Mouse (Mus musculus): ENCODE measurements around the gene Cnmd. TPM values are rescaled to one million over a fixed set of nuclear protein-coding genes. Genes with fewer than 3 reads are reported as not detected.

The Cnmd gene
- polyA plus RNA-seq, 1 experiment from 2014 or later, result 9.4 TPM

DNA sequence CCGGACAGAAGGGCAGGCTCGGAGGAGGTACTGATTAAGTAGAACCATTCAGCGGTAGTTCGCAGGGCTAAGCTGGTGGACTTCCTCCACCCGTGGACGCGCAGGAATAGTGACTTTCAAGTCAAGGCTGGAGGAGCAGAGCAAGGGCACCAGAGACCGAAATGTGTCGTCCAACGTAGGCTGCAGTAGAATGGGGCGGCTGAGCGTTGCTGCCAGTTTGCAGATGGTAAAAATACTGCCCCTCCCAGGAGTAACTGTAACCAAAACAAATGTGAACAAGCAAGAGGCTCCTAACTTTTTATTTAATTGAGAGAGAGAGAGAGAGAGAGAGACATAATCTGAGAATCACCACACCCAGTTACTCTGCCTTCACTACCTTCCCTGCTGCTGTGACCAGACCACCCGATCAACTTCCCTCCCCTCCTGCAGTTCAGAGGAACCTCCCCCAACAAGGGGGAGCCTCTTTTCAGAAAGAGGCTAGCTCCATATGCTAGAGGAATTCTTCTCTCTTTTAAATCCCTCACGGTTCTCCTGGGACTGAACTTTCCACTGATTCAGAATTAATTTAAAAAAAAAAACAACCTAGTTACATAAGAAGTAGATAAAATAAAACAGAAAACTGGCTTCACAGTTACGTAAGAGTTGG lies 15.3 kb upstream of the Cnmd start:
- H3K9ac ChIP-seq (ENCODE audit: low read length), result no peak overlapping the region
- H3K4me2 ChIP-seq (ENCODE audit: low read depth, low read length), result peak overlapping the region; percentile 32
- 43% methylated on average over 15 of the region's 15 CpGs for WGBS
- H3K4me1 ChIP-seq (replicated peaks; ENCODE audit: control insufficient read depth, insufficient read depth, low read length), result peaks cover 7% of the 10 kb centered on the region
- H3K36me3 ChIP-seq (ENCODE audit: control insufficient read depth, insufficient read depth, low read length), result no peaks in the 10 kb centered on the region
- no peaks in the 10 kb centered on the region for H3K27me3 ChIP-seq (ENCODE audit: control insufficient read depth, insufficient read depth, low read depth, low read length)
- ATAC-seq (ENCODE audit: low read depth), result no peak
- no peaks in the 10 kb centered on the region for H3K9me3 ChIP-seq (ENCODE audit: control insufficient read depth, low read length)
- no peak overlapping the region for H3K4me3 ChIP-seq (ENCODE audit: low read length)
- H3K27ac ChIP-seq (ENCODE audit: low read length), result no peak overlapping the region

DNA sequence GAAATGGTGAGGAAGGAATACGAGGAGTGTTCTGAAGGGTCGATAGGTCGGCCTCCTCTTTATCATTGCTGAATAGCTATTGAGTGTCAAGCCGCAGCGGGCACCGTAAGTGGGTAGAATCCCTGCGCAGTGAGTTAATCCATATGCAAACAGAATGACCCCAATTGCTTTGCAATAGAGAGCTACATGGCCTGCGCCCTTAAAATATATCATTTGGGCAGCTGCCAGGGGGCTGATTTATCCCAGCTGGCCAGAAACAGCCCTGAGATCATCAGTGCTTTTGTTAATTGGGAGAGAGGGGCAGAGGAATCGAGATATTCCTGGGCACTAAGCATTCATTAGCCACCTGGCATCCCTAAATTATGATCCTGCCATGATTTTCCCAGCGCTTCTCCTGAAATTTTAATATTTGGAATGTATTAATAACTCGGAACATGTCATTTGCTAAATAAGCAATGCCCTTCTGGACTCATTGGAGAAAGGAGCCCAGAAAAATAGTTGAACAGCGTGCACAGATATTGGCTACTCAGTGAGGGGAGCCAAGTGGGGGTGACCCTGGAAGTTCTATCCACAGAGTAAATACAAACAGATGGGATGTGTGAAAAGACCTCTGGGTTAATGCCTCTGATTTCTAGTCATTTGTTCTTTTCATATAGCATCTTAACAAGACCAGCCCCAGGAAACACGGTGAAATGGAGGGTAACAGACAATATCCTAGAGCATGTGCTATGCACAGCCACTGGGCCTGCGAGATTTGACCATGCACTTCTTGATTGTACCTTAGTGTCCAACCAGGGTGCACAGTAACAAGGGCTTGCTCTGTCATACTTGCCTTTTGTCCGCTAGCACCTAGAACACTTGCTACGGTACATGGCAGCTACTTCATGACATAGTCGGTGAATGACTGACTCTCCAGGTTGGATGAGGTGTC lies 11.4 kb upstream of the Cnmd start:
- H3K9ac ChIP-seq (ENCODE audit: low read length), result no peak overlapping the region
- H3K4me3 ChIP-seq (ENCODE audit: low read length), result no peak overlapping the region
- no peaks in the 10 kb centered on the region for H3K36me3 ChIP-seq (ENCODE audit: control insufficient read depth, insufficient read depth, low read length)
- H3K27me3 ChIP-seq (ENCODE audit: control insufficient read depth, insufficient read depth, low read depth, low read length), result no peaks in the 10 kb centered on the region
- H3K4me2 ChIP-seq (ENCODE audit: low read depth, low read length), result no peak overlapping the region
- peaks cover 7% of the 10 kb centered on the region for H3K4me1 ChIP-seq (replicated peaks; ENCODE audit: control insufficient read depth, insufficient read depth, low read length)
- no peak overlapping the region for H3K27ac ChIP-seq (ENCODE audit: low read length)
- H3K9me3 ChIP-seq (ENCODE audit: control insufficient read depth, low read length), result no peaks in the 10 kb centered on the region
- 59% methylated on average over 17 of the region's 17 CpGs for WGBS
- no peak for ATAC-seq (ENCODE audit: low read depth)

DNA sequence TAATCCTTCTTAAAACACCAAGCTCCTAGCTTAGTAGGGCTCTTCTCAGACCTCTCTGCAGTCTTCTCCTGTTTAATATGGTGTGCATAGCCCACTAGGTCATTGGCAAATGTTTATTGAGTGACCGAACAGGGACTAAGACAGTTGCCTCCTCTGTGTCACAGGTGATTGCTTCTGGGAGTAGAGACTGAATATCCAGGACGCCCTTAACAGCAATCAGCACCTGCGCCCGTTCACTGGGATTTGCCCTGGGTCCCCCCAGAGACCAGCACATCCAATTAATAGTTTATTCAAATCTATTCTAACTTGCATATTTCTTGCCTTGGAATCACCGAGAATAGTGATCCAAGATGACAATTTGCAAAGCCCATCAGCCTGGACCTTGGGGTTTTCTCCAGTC lies 10.6 kb upstream of the Cnmd start:
- no peak overlapping the region for H3K9ac ChIP-seq (ENCODE audit: low read length)
- H3K4me1 ChIP-seq (replicated peaks; ENCODE audit: control insufficient read depth, insufficient read depth, low read length), result peaks cover 7% of the 10 kb centered on the region
- H3K27me3 ChIP-seq (ENCODE audit: control insufficient read depth, insufficient read depth, low read depth, low read length), result no peaks in the 10 kb centered on the region
- H3K36me3 ChIP-seq (ENCODE audit: control insufficient read depth, insufficient read depth, low read length), result no peaks in the 10 kb centered on the region
- H3K4me3 ChIP-seq (ENCODE audit: low read length), result no peak overlapping the region
- H3K9me3 ChIP-seq (ENCODE audit: control insufficient read depth, low read length), result no peaks in the 10 kb centered on the region
- WGBS, result 81% methylated on average over 5 of the region's 5 CpGs
- no peak for ATAC-seq (ENCODE audit: low read depth)
- no peak overlapping the region for H3K4me2 ChIP-seq (ENCODE audit: low read depth, low read length)
- H3K27ac ChIP-seq (ENCODE audit: low read length), result no peak overlapping the region

DNA sequence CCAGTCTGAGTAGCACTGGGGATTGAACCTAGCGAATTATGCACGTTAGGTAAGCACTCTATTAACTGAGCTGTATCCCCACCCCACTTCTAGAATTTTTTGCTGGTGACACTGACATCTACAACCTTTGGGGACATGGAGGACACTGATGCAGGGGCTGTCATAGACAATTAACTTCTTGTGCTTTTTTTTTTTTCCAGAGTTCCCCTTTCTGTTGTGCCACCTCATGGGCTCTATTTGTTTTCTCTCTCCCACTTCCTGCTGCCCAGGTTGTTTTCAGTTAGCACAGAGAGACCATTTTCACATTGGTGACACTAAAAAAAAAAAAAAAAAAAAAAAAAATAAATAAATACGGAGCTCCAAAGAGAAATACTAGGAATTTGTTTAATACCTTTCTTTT lies 9.0 kb upstream of the Cnmd start:
- ATAC-seq (ENCODE audit: low read depth), result no peak
- Histone ChIP-seq H3K4me1 (replicated peaks; ENCODE audit: control insufficient read depth, insufficient read depth, low read length) (no peaks in the 10 kb centered on the region), H3K27ac (ENCODE audit: low read length) (no peak overlapping the region), H3K36me3 (ENCODE audit: control insufficient read depth, insufficient read depth, low read length) (no peaks in the 10 kb centered on the region), H3K4me3 (ENCODE audit: low read length) (no peak overlapping the region), H3K9me3 (ENCODE audit: control insufficient read depth, low read length) (no peaks in the 10 kb centered on the region), H3K27me3 (ENCODE audit: control insufficient read depth, insufficient read depth, low read depth, low read length) (no peaks in the 10 kb centered on the region), H3K4me2 (ENCODE audit: low read depth, low read length) (no peak overlapping the region), H3K9ac (ENCODE audit: low read length) (no peak overlapping the region)
- WGBS, result 73% methylated on average over 3 of the region's 3 CpGs

DNA sequence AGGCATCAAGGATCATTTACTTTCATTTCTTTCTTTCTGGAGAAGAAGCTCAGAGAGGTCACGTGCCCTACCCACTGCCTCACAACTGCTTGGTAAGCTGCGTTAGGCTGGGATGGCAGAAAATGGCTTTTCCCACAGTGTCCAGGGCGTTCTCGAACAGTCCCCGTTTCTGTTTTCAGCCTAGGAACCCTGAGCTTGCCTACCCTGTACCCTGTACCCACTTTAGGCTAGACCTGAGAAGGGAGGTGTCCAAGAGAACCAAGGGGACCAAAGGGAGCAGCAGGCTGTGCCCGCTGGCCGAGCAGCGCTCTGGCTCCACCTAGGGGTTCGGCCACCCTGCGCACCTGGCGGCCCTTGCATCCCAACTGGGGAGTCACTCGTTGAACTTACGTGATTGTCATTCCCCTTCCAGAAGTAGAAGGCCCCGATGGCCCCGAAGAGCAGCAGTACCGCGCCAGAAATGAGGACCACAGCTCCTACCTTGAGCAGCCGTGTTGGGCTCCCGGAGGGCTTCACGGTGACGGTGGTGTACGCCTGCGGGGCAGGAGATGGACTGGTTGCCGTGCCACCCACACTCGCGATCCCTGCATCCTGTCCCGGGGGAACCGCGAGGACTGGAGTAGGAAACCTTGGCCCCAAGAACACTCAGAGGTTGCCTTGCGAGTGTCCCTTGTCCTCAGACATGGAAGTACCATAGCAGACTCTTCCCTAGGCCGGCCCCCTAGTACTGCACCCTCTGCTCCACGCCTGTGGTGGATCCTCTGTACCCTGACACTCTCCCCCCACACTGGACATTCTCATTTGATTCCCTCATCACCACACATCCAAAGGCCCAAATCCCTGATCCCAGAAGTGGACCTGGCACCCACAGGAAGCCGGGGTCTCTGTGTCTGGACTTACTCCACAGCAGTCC lies 709 bp downstream of the Cnmd start:
- peak overlapping the region; percentile 44 for H3K4me3 ChIP-seq (ENCODE audit: low read length)
- peak overlapping the region; percentile 79 for H3K27ac ChIP-seq (ENCODE audit: low read length)
- H3K4me2 ChIP-seq (ENCODE audit: low read depth, low read length), result peak overlapping the region; percentile 54
- no peaks in the 10 kb centered on the region for H3K9me3 ChIP-seq (ENCODE audit: control insufficient read depth, low read length)
- peak; percentile 90 for ATAC-seq (ENCODE audit: low read depth)
- peak overlapping the region; percentile 52 for H3K9ac ChIP-seq (ENCODE audit: low read length)
- 13% methylated on average over 33 of the region's 33 CpGs for WGBS
- no peaks in the 10 kb centered on the region for H3K36me3 ChIP-seq (ENCODE audit: control insufficient read depth, insufficient read depth, low read length)
- peaks cover 2% of the 10 kb centered on the region for H3K27me3 ChIP-seq (ENCODE audit: control insufficient read depth, insufficient read depth, low read depth, low read length)
- H3K4me1 ChIP-seq (replicated peaks; ENCODE audit: control insufficient read depth, insufficient read depth, low read length), result no peaks in the 10 kb centered on the region; the same call in 1 of the 2 replicates

DNA sequence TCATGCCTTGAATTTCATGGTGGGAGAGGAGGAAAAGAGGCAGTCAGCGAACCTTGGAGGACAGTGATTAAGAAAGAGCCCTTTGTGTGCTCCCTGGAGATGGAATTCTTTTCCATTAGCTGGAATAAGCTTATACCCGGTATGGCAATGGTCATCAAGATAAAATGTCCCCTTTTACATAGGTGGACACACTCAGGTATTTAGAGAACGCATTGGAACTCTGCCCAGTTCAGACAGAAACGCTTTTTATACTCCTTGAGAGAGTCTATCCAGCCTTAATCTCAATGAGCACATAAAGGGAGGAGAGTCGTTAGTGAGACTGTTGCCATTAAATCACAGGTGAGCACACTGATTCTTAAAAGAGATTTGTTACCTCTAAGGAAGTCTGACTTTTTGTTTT lies 1.5 kb downstream of the Cnmd start:
- Histone ChIP-seq H3K27me3 (ENCODE audit: control insufficient read depth, insufficient read depth, low read depth, low read length) (peaks cover 2% of the 10 kb centered on the region), H3K9ac (ENCODE audit: low read length) (no peak overlapping the region), H3K36me3 (ENCODE audit: control insufficient read depth, insufficient read depth, low read length) (no peaks in the 10 kb centered on the region), H3K4me1 (replicated peaks; ENCODE audit: control insufficient read depth, insufficient read depth, low read length) (no peaks in the 10 kb centered on the region; the same call in 1 of the 2 replicates), H3K4me2 (ENCODE audit: low read depth, low read length) (peak overlapping the region; percentile 54), H3K4me3 (ENCODE audit: low read length) (no peak overlapping the region), H3K9me3 (ENCODE audit: control insufficient read depth, low read length) (no peaks in the 10 kb centered on the region), H3K27ac (ENCODE audit: low read length) (peak overlapping the region; percentile 79; the same call in 1 of the 2 replicates)
- 43% methylated on average over 5 of the region's 5 CpGs for WGBS
- peak; percentile 79 for ATAC-seq (ENCODE audit: low read depth)

DNA sequence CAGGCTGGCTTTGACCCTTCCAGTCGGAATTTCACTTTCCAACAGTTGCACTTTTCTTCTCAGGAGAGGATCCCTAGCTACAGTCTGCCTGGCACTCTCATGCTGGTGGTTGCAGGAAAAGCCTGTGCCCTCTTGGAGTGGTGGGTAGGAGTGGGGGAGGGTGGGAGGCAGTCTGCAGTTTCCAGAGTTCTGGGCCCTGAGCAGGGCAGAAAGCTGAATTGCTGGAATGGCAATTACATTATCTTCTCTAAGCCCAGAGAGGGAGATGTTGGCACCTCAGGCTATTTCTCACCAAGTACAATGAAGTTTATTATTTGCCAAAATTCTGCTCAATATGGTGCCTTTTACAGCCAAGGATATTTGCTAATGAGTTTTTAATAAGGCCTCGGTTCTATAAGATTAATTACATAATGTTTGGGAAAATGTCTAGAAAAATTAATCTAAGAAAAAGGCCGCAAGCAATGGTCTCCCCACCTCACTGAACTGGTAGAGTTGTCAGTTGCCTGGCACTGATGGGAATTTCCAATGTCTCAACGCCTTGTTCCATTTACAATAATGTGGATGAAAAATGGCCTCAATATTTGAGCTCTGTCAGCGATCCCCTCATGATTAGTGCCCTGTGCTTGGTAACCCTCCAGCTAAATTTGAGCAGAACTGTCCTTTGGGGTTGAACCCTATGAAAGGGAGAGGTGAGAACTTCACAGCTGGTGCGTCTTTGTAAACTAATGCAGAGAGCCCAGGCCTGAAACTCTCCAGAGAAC lies 3.0 kb downstream of the Cnmd start:
- Histone ChIP-seq H3K36me3 (ENCODE audit: control insufficient read depth, insufficient read depth, low read length) (no peaks in the 10 kb centered on the region), H3K27ac (ENCODE audit: low read length) (no peak overlapping the region), H3K4me2 (ENCODE audit: low read depth, low read length) (no peak overlapping the region), H3K9ac (ENCODE audit: low read length) (no peak overlapping the region), H3K27me3 (ENCODE audit: control insufficient read depth, insufficient read depth, low read depth, low read length) (peaks cover 2% of the 10 kb centered on the region), H3K4me3 (ENCODE audit: low read length) (no peak overlapping the region), H3K4me1 (replicated peaks; ENCODE audit: control insufficient read depth, insufficient read depth, low read length) (no peaks in the 10 kb centered on the region; the same call in 1 of the 2 replicates), H3K9me3 (ENCODE audit: control insufficient read depth, low read length) (no peaks in the 10 kb centered on the region)
- WGBS, result 73% methylated on average over 6 of the region's 6 CpGs
- ATAC-seq (ENCODE audit: low read depth), result no peak

DNA sequence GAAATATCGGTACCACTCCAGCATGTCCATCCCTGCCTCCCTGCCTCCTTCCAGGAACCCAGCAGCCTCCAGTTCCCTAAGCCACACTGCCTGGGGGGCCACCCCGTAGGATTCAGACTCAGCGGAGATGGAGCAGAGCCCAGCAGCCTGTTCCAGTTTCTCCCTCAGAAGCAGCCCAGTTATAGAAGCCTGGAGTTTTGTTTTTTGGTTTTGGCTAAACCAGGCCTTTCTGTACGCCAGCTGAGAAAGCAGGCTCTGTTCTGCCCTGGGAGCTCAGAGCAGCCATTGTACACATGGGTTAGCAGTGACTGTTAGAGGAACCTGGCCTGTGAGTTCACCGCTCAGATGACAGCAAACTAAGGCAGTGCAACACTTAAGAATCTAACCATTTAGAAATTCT lies 3.7 kb downstream of the Cnmd start:
- no peaks in the 10 kb centered on the region for H3K36me3 ChIP-seq (ENCODE audit: control insufficient read depth, insufficient read depth, low read length)
- H3K4me1 ChIP-seq (replicated peaks; ENCODE audit: control insufficient read depth, insufficient read depth, low read length), result no peaks in the 10 kb centered on the region; the same call in none of the 2 replicates
- H3K27me3 ChIP-seq (ENCODE audit: control insufficient read depth, insufficient read depth, low read depth, low read length), result peaks cover 2% of the 10 kb centered on the region
- no peak overlapping the region for H3K4me2 ChIP-seq (ENCODE audit: low read depth, low read length)
- ATAC-seq (ENCODE audit: low read depth), result no peak
- H3K4me3 ChIP-seq (ENCODE audit: low read length), result no peak overlapping the region
- H3K9me3 ChIP-seq (ENCODE audit: control insufficient read depth, low read length), result no peaks in the 10 kb centered on the region
- H3K9ac ChIP-seq (ENCODE audit: low read length), result no peak overlapping the region
- 69% methylated on average over 5 of the region's 5 CpGs for WGBS
- H3K27ac ChIP-seq (ENCODE audit: low read length), result no peak overlapping the region

All from lung, embryonic 16.5 days (tissue).